Mouse (Mus musculus): Measurements from ENCODE around the gene Tas2r102. TPM values are rescaled to one million over a fixed set of nuclear protein-coding genes. Genes with fewer than 3 reads are reported as not detected.

The Tas2r102 gene
- not detected for total RNA-seq (2018; cell fraction: chromatin; rRNA removed)
- total RNA-seq (2018; cell fraction: cytosol; rRNA removed), result not detected
- total RNA-seq (2018; cell fraction: nucleus; rRNA removed), result not detected
- polyA plus RNA-seq (2018), result not detected in 3 replicates

DNA sequence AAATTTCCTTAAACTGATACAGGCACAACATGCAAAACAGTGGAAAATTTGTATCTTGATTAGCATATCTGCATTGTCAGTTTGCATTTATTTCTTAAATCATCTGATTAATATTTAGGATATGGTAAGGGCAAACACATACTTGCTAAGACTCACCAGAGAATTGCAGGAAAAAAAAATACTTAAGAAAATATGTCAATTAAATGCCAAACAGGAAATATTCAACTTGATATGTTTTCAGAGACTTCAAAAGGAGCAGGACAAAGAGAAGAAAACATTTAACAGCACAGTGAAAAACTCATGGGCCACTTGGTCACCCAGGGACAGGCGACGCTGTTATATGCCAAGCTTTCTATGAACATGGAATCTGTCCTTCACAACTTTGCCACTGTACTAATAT, at the start of gene Tas2r102:
TSS of gene Tas2r102 (plus strand) at position 301 of the 400 bp plus-strand sequence.
- no peak within 1 kb of the TSS for H3K4me3 ChIP-seq (ENCODE audit: inconsistent target)
- H3K27ac ChIP-seq, result no peak within 1 kb of the TSS
- no peaks in the 10 kb centered on the region for H3K79me2 ChIP-seq (ENCODE audit: inconsistent target)
- no peaks in the 10 kb centered on the region for H3K36me3 ChIP-seq (ENCODE audit: inconsistent target)
- 100% methylated on average over 2 of the region's 2 CpGs for WGBS (ENCODE audit: missing documents)

DNA sequence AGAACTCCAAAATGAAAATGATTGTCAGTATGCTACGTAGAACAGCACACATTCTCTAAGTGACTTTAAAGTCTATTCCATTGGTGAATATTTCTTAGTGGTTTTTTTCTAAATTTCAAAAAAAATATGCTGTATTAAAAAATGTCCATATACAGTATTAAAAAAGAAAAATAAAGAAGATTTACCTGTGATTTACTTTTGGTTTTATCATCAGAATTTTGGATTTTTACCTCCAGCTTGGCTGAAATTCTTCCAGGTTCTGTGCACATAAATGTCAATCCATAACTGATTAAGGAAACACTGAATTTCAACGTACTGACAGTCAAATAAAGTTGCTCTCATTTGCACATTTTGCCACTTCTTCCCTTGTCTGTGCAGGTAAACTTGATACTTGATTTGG, 24.0 kb upstream of the Tas2r102 start, which contains the start of gene Tas2r115:
TSS of gene Tas2r115 (minus strand) at position 101 of the 400 bp plus-strand sequence.
- H3K36me3 ChIP-seq (ENCODE audit: inconsistent target), result no peaks in the 10 kb centered on the region
- no peaks in the 10 kb centered on the region for H3K79me2 ChIP-seq (ENCODE audit: inconsistent target)
- no peak within 1 kb of the TSS for H3K4me3 ChIP-seq (ENCODE audit: inconsistent target)
- 61% methylated on average over 2 of the region's 2 CpGs for WGBS (ENCODE audit: missing documents)
- no peak within 1 kb of the TSS for H3K27ac ChIP-seq

DNA sequence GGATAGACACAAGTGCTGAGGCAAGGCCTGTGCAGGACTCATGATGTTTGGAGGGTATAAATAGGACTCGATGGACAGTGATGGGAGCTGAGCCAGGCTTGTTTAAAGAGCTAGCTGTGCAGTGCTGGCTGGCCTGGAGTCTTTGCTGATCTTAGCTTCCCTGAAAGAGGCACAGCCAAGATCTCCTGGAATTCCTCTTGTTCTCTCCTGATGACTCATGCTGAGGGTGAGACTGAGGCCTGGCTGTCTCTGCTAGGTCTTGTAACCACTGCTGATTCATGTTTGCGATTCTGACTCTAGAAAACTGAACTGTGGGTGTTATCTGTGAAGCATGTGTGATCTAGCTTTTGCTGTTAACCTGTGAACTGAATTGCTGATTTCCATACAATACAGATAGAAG, 11.7 kb upstream of the Tas2r102 start:
- H3K4me3 ChIP-seq (ENCODE audit: inconsistent target), result no peak overlapping the region
- no peaks in the 10 kb centered on the region for H3K36me3 ChIP-seq (ENCODE audit: inconsistent target)
- WGBS (ENCODE audit: missing documents), result 79% methylated on average over 2 of the region's 2 CpGs
- H3K27ac ChIP-seq, result no peak overlapping the region
- H3K79me2 ChIP-seq (ENCODE audit: inconsistent target), result no peaks in the 10 kb centered on the region

DNA sequence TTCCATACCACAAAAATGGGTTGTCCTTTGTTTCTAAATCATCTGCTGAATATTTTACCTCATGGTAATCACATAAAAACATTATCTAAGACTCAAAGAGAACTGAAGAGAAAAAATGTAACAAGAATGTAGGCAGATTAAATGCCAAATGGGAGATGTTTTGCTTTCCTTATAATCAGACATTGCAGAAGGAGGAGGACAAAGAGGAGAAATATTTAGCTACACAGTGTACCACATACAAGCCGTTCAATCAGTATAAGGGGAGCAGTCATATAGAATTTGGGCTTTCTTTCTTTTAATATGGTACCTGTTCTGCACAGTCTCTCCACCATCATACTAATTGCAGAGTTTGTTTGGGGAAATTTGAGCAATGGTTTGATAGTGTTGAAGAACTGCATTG, 7.5 kb upstream of the Tas2r102 start, which contains the start of gene Tas2r124:
TSS of gene Tas2r124 (plus strand) at position 301 of the 400 bp plus-strand sequence.
- H3K36me3 ChIP-seq (ENCODE audit: inconsistent target), result no peaks in the 10 kb centered on the region
- H3K79me2 ChIP-seq (ENCODE audit: inconsistent target), result no peaks in the 10 kb centered on the region
- no peak within 1 kb of the TSS for H3K4me3 ChIP-seq (ENCODE audit: inconsistent target)
- WGBS (ENCODE audit: missing documents), result 83% methylated on average over 1 of the region's 1 CpGs
- no peak within 1 kb of the TSS for H3K27ac ChIP-seq

DNA sequence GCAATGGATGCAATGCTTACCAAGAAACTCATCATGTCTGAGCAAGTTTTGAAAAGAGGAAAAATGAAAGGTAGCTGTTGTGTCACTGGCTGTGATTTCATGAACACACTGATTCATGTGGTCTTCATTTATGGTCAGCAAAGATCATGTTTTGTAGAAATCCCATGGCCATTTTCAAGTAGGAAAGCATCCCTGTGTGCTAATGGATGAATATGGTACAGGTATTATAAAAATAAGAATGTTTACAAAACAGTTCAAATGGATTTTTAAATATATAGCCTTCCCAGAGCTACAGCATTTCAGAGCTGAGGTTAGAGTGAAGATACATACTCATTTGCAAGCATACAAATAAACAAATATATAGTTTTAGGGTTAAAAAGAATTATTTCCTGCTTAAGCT, 16.1 kb downstream of the Tas2r102 start, which contains the start of gene Tas2r136:
TSS of gene Tas2r136 (minus strand) at position 101 of the 400 bp plus-strand sequence.
- H3K4me3 ChIP-seq (ENCODE audit: inconsistent target), result no peak within 1 kb of the TSS
- H3K36me3 ChIP-seq (ENCODE audit: inconsistent target), result no peaks in the 10 kb centered on the region
- H3K27ac ChIP-seq, result no peak within 1 kb of the TSS
- no peaks in the 10 kb centered on the region for H3K79me2 ChIP-seq (ENCODE audit: inconsistent target)

DNA sequence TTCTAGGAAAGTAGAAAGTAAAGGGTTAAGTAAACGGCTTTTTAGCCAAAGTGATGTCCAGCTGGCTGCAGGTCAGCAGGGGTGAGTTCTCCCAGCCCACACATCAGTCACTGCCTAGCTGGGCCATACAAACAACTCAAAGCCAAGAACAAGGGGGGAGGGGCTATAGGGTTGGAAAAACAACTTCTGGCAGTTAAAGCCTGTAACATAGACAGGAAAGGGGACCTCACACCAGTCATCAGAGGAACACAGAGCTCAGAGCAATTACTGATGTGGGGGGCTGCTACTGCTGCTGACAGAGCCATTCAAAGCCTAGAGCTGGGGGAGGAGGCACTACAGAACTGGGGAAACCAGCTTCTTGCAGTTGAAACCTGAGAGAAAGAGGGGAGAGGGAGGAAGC, 33.5 kb downstream of the Tas2r102 start:
- WGBS (ENCODE audit: missing documents), result 50% methylated on average over 1 of the region's 1 CpGs
- Histone ChIP-seq H3K27ac (no peak overlapping the region), H3K4me3 (ENCODE audit: inconsistent target) (no peak overlapping the region), H3K79me2 (ENCODE audit: inconsistent target) (no peaks in the 10 kb centered on the region), H3K36me3 (ENCODE audit: inconsistent target) (no peaks in the 10 kb centered on the region)

DNA sequence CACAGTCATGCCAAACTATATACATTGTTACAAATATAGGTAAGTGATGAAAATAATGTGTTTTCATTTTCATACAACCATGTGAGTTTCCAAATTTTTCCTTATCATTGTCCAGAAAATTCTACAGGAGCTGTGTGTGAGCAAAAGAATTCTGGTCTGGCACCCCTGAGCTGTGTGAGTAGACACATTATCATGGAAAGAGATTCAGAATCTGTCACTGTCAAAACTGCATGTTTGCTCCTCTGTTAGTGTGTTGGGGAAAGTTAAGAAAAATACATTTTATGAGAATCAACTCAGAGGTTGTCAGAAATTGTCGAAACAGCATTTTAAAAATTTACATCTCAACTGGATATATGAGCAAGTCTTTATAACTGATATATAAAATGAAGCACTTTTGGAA, 40.6 kb downstream of the Tas2r102 start, which contains the start of gene Tas2r117:
TSS of gene Tas2r117 (plus strand) at position 301 of the 400 bp plus-strand sequence.
- no peak within 1 kb of the TSS for H3K27ac ChIP-seq
- H3K79me2 ChIP-seq (ENCODE audit: inconsistent target), result no peaks in the 10 kb centered on the region
- WGBS (ENCODE audit: missing documents), result 63% methylated on average over 1 of the region's 1 CpGs
- H3K36me3 ChIP-seq (ENCODE audit: inconsistent target), result no peaks in the 10 kb centered on the region
- H3K4me3 ChIP-seq (ENCODE audit: inconsistent target), result no peak within 1 kb of the TSS

Other genes with a start within 250 kb of the Tas2r102 start
- not detected in 3 replicates for gene Prh1, start 192.3 kb upstream of the Tas2r102 start, polyA plus RNA-seq (2018)
- not detected in 3 replicates for gene Prp2, start 166.2 kb upstream of the Tas2r102 start, polyA plus RNA-seq (2018)
- not detected in 3 replicates for gene A630073D07Rik, start 110.6 kb upstream of the Tas2r102 start, polyA plus RNA-seq (2018)
- gene Tas2r120, start 105.2 kb upstream of the Tas2r102 start, polyA plus RNA-seq (2018), result not detected in 3 replicates
- not detected in 3 replicates for gene Tas2r121, start 61.1 kb upstream of the Tas2r102 start, polyA plus RNA-seq (2018)
- gene Tas2r122, start 50.2 kb upstream of the Tas2r102 start, polyA plus RNA-seq (2018), result not detected in 3 replicates
- not detected in 3 replicates for gene Tas2r115, start 24.1 kb upstream of the Tas2r102 start, polyA plus RNA-seq (2018)
- not detected in 3 replicates for gene Tas2r124, start 7.4 kb upstream of the Tas2r102 start, polyA plus RNA-seq (2018)
- gene Tas2r136, start 16.0 kb downstream of the Tas2r102 start, polyA plus RNA-seq (2018), result not detected in 3 replicates
- gene Tas2r117, start 40.7 kb downstream of the Tas2r102 start, polyA plus RNA-seq (2018), result not detected in 3 replicates
- not detected in 3 replicates for gene Tas2r123, start 85.0 kb downstream of the Tas2r102 start, polyA plus RNA-seq (2018)
- not detected in 3 replicates for gene Tas2r116, start 93.3 kb downstream of the Tas2r102 start, polyA plus RNA-seq (2018)
- not detected in 3 replicates for gene Tas2r110, start 105.9 kb downstream of the Tas2r102 start, polyA plus RNA-seq (2018)
- gene Tas2r113, start 130.9 kb downstream of the Tas2r102 start, polyA plus RNA-seq (2018), result not detected in 3 replicates
- not detected in 3 replicates for gene Tas2r125, start 147.5 kb downstream of the Tas2r102 start, polyA plus RNA-seq (2018)
- not detected in 3 replicates for gene Tas2r129, start 189.0 kb downstream of the Tas2r102 start, polyA plus RNA-seq (2018)
- not detected in 3 replicates for gene Tas2r131, start 195.8 kb downstream of the Tas2r102 start, polyA plus RNA-seq (2018)
- not detected in 3 replicates for gene Tas2r109, start 218.8 kb downstream of the Tas2r102 start, polyA plus RNA-seq (2018)